Comparison of ENCODE assay signal across 12 mouse cellular contexts in genomic region chr14:27151432-27151831, GRCm38 (mm10). TPM values are rescaled to one million over a fixed set of nuclear protein-coding genes. Genes with fewer than 3 reads are reported as not detected.
DNase-seq lines count a peak whose midpoint lies in the region; ATAC-seq lines count a peak whose summit lies in the region.
"Had no signal": no experiment of that assay in that cellular context is flagged by ENCODE, and none has a peak within 500 bp of the region (broad histone marks: within the 10 kb centered on the region; RNA-seq: fewer than 3 reads in every experiment).

No protein-coding gene starts in this region.

- DNase-seq in gastrocnemius, adult 18-20 months (ENCODE audit: low spot score), result peak; percentile 38
- no peak for DNase-seq in gastrocnemius, postnatal 4 days (ENCODE audit: low spot score in 2 of 2)
- DNase-seq in kidney, adult 18-20 months, result peak; percentile 67
- peak; percentile 34 for DNase-seq in lung, postnatal 36 days
- DNase-seq in right cerebral cortex, postnatal 10 days (ENCODE audit: low spot score in 2 of 2), result no peak
- DNase-seq in left cerebral cortex, postnatal 25 days (ENCODE audit: low spot score in 2 of 2), result no peak
- DNase-seq: right cerebral cortex, adult 18-20 months had no signal

- no peaks in the 10 kb centered on the region for H3K9me3 ChIP-seq in embryonic facial prominence, embryonic 15.5 days (replicated peaks)
- no peaks in the 10 kb centered on the region for H3K9me3 ChIP-seq in liver, embryonic 12.5 days (replicated peaks)
- H3K9me3 ChIP-seq: hindbrain, embryonic 15.5 days had no signal

- intact Hi-C loops in left cerebral cortex, postnatal 25 days (cut with DNase I), result no loop called here

- H3K4me2 ChIP-seq in embryonic facial prominence, embryonic 15.5 days (replicated peaks), result no peak overlapping the region
- H3K4me2 ChIP-seq in liver, embryonic 12.5 days, result no peak overlapping the region
- H3K4me2 ChIP-seq: hindbrain, embryonic 15.5 days had no signal

- 16% methylated on average over 8 of the region's 8 CpGs for WGBS in embryonic facial prominence, embryonic 15.5 days
- WGBS in liver, embryonic 12.5 days (ENCODE audit: insufficient replicate concordance), result 37% methylated on average over 8 of the region's 8 CpGs

- H3K4me3 ChIP-seq in embryonic facial prominence, embryonic 15.5 days (replicated peaks), result no peak overlapping the region
- H3K4me3 ChIP-seq in liver, embryonic 12.5 days, result no peak overlapping the region
- H3K4me3 ChIP-seq: erythroblast, embryonic 14.5 days; hindbrain, embryonic 15.5 days had no signal

- H3K9ac ChIP-seq in embryonic facial prominence, embryonic 15.5 days, result no peak overlapping the region
- H3K9ac ChIP-seq in liver, embryonic 12.5 days, result no peak overlapping the region
- H3K9ac ChIP-seq: hindbrain, embryonic 15.5 days; liver, embryonic 14.5 days had no signal

- H3K27me3 ChIP-seq in embryonic facial prominence, embryonic 15.5 days, result no peaks in the 10 kb centered on the region; the same call in 1 of the 2 replicates
- no peaks in the 10 kb centered on the region; the same call in 1 of the 2 replicates for H3K27me3 ChIP-seq in liver, embryonic 12.5 days (replicated peaks)
- H3K27me3 ChIP-seq: hindbrain, embryonic 15.5 days had no signal

- no peaks in the 10 kb centered on the region for H3K36me3 ChIP-seq in embryonic facial prominence, embryonic 15.5 days
- H3K36me3 ChIP-seq in liver, embryonic 12.5 days, result no peaks in the 10 kb centered on the region
- H3K36me3 ChIP-seq: hindbrain, embryonic 15.5 days had no signal

- no peak overlapping the region for H3K27ac ChIP-seq in embryonic facial prominence, embryonic 15.5 days (replicated peaks)
- no peak overlapping the region for H3K27ac ChIP-seq in liver, embryonic 12.5 days
- H3K27ac ChIP-seq: hindbrain, embryonic 15.5 days; liver, embryonic 14.5 days had no signal

- H3K4me1 ChIP-seq in embryonic facial prominence, embryonic 15.5 days, result peaks cover 11% of the 10 kb centered on the region
- H3K4me1 ChIP-seq in liver, embryonic 12.5 days, result no peaks in the 10 kb centered on the region
- H3K4me1 ChIP-seq: hindbrain, embryonic 15.5 days had no signal

- ATAC-seq in embryonic facial prominence, embryonic 15.5 days (ENCODE audit: insufficient number of reproducible peaks, low FRiP score, low TSS enrichment, low read depth), result peak; percentile 48; the same call in 1 of the 2 replicates
- no peak for ATAC-seq in liver, embryonic 12.5 days

RNA-seq across cellular contexts. Expression of gene Arhgef3, which starts 36.7 kb away (rescaled TPM):
- 10 to 100 TPM; 11.4 to 20.5 TPM for total RNA-seq in gastrocnemius, adult 18-20 months (2021)
- 10 to 100 TPM; 24.8 to 25.1 TPM for total RNA-seq in gastrocnemius, postnatal 4 days (2021)
- polyA plus RNA-seq in embryonic facial prominence, embryonic 15.5 days (2015; fragmentation: Nextera tagmentation; extraction: Ambion mirVana), result 16.2 and 17.1 TPM in 2 replicates
- total RNA-seq in left cerebral cortex, postnatal 25 days (2021), result 10 to 100 TPM; 61.9 to 62.2 TPM
- 5.5 and 5.6 TPM in 2 replicates for polyA plus RNA-seq in liver, embryonic 12.5 days (2016; fragmentation: Nextera tagmentation; extraction: Ambion mirVana)

Comparison
In these comparisons a context has a peak if more than half of its experiments do, and no peak if none do; other contexts are left out.
1. DNase-seq: peak in gastrocnemius, adult 18-20 months (single experiment), kidney, adult 18-20 months (single experiment) and lung, postnatal 36 days (single experiment); none in gastrocnemius, postnatal 4 days (0 of 2), right cerebral cortex, postnatal 10 days (0 of 2) and left cerebral cortex, postnatal 25 days (0 of 2).